Mouse (Mus musculus) neural tube, embryonic 15.5 days (tissue): Measurements from ENCODE around the gene Gm11114. TPM values are rescaled to one million over a fixed set of nuclear protein-coding genes. Genes with fewer than 3 reads are reported as not detected.

Experiments
- ATAC-seq: fragments of 200-750 bp; cut with Nextera tagmentation; 2 replicates; pipeline ENCODE4 v1.8.0; 2017; ENCODE audit warnings: mild to moderate bottlenecking, moderate TSS enrichment, moderate library complexity; ENCODE audit not compliant: low FRiP score
- H3K27ac ChIP-seq: fragments of 300-500 bp; sonication (generic); replicated peaks from 2 replicates; pipeline ENCODE4 v1.5.1; 2015; ENCODE audit warnings: mild to moderate bottlenecking, inconsistent platforms
- H3K27me3 ChIP-seq: fragments of 300-500 bp; sonication (generic); replicated peaks from 2 replicates; pipeline ENCODE4 v1.6.1; 2015; ENCODE audit warnings: inconsistent platforms
- H3K36me3 ChIP-seq: fragments of 300-500 bp; sonication (generic); 2 replicates; pipeline ENCODE4 v1.6.1; 2015; ENCODE audit warnings: inconsistent platforms
- H3K4me1 ChIP-seq: fragments of 300-500 bp; sonication (generic); 2 replicates; pipeline ENCODE4 v1.6.1; 2015; ENCODE audit warnings: inconsistent platforms
- H3K4me2 ChIP-seq: fragments of 300-500 bp; sonication (generic); 2 replicates; pipeline ENCODE4 v1.6.1; 2015; ENCODE audit warnings: inconsistent platforms, mild to moderate bottlenecking, moderate library complexity
- H3K4me3 ChIP-seq: fragments of 300-500 bp; sonication (generic); replicated peaks from 2 replicates; pipeline ENCODE4 v1.5.1; 2015; ENCODE audit warnings: mild to moderate bottlenecking, inconsistent platforms
- H3K9ac ChIP-seq: fragments of 300-500 bp; sonication (generic); replicated peaks from 2 replicates; pipeline ENCODE4 v1.6.1; 2015; ENCODE audit warnings: mild to moderate bottlenecking, inconsistent platforms
- H3K9me3 ChIP-seq: fragments of 300-500 bp; sonication (generic); replicated peaks from 2 replicates; pipeline ENCODE4 v1.6.1; 2016; ENCODE audit warnings: inconsistent platforms
- WGBS: fragments of 180-500 bp; shearing (Covaris S2); methylation state at CpG from one replicate; pipeline ENCODE4 v1.1.7; 2015; ENCODE audit warnings: mixed read lengths; 5-methylcytosine and 5-hydroxymethylcytosine counted together
- polyA plus RNA-seq: library from polyadenylated mRNA; unstranded; fragments of >200 nt; fragmentation: Nextera tagmentation; extraction: Ambion mirVana; gene quantifications from 2 replicates; pipeline ENCODE4 v1.2.1, GENCODE M21; 2015

Gene Gm11114
- polyA plus RNA-seq, 1 experiment from 2014 or later = not detected

DNA sequence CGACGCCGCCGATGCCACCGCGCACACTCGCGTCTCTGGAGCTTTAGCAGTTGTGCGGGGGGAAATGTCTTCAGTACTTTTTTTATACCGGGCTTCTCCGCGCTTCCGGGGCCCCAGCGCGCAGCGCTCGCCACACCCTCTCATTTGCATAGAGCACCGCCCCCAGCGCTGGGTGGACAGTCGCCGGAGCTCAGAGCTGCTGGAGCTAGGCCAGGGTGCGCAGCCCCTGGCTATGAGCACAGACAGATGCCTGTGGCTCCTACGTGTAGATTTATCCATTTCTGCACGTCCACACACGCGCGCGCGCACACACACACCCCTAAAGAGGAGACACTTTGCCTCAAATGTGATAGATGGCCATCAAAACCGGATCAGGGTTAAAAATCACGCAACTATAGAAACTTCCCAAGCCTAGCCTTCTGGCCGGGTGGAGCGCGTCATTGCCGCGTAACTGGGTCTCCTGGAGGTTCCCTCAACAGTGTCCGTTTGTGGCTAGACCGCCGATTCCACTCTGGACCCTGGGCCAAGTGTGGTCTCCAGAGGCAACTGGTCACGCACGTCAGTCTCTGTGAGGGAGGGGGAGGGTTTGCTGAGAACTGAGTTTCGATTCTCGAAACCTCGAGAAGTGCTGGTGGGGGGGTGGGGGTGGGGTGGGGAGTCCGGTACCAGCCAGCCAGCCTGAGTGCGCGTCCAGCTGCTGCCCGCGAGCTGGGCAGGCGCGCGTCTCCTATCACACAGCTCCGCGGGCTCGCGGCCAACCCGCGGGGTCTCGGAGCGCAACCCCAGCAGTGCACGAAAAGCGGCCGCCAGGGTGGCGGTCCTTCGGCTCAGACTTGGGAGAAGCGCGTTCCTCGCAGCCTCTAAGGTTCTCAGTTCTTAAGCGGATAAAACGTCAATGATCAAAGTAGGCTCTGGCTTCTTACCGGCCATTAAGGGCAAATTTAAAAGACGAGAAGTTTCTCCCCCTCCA, 15.0 kb downstream of the Gm11114 start, which contains the start of gene Tent5a:
Gene Tent5a, minus strand, starts transcription at position 107 of the 970 bp plus-strand sequence.
- peaks cover 17% of the 10 kb centered on the region for H3K4me1 ChIP-seq
- no peaks in the 10 kb centered on the region for H3K36me3 ChIP-seq
- H3K9ac ChIP-seq = peak within 1 kb of the TSS; percentile 52
- peak within 1 kb of the TSS; percentile 59 for H3K4me3 ChIP-seq
- peak within 1 kb of the TSS; percentile 75 for H3K27ac ChIP-seq
- under 1% methylated on average over 72 of the region's 72 CpGs for WGBS
- peak within 1 kb of the TSS; percentile 73 for H3K4me2 ChIP-seq
- H3K9me3 ChIP-seq = no peaks in the 10 kb centered on the region
- peak; percentile 91 for ATAC-seq
- H3K27me3 ChIP-seq = peaks cover 4% of the 10 kb centered on the region; the same call in 1 of the 2 replicates

DNA sequence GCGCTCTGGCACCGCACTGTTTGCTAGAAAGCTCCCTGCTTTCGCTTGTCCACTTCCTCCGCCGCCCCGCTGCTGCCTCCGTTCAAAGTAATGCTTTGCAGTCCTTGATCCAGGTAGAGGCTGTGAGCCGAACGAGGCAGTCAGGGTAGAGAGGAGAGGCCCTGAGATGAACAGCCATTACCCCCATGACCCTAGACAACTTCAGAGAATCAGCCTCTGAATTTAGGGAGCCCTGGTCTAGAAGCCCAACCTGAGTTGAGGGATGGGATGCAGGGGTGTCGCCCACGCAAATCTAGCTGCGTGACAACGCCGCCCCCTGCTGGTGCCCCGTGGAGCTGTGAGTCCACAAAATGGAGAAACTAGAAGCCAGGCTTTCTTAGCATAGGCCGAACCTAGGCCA, 15.7 kb downstream of the Gm11114 start:
- peaks cover 4% of the 10 kb centered on the region; the same call in 1 of the 2 replicates for H3K27me3 ChIP-seq
- peak overlapping the region; percentile 59 for H3K4me3 ChIP-seq
- H3K9ac ChIP-seq = peak overlapping the region; percentile 52
- no peaks in the 10 kb centered on the region for H3K36me3 ChIP-seq
- no peaks in the 10 kb centered on the region for H3K9me3 ChIP-seq
- H3K27ac ChIP-seq = peak overlapping the region; percentile 75
- H3K4me1 ChIP-seq = peaks cover 17% of the 10 kb centered on the region
- 2% methylated on average over 16 of the region's 16 CpGs for WGBS
- H3K4me2 ChIP-seq = peak overlapping the region; percentile 73
- ATAC-seq = peak; percentile 69

DNA sequence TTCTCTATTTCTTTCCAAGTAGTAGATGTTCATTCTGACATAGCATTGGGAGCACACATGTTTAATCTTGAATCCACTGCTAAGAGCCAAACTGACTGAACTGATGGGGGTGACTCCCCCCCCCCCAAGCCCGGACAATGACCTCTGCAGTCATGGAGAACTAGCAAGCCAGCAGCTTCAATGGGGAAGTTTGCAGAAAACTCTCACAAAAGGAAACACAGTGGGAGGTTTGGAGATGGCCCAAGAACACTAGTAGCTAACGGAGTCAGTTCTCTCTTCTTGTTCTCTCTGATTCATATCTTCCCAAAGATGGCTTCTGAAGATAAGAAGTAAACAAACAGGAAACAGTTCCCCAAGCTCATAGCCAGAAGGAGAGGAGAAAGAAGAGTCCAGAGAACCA, 18.9 kb downstream of the Gm11114 start:
- Histone ChIP-seq H3K4me3 (no peak overlapping the region), H3K9me3 (no peaks in the 10 kb centered on the region), H3K27ac (no peak overlapping the region), H3K36me3 (no peaks in the 10 kb centered on the region), H3K27me3 (no peaks in the 10 kb centered on the region), H3K9ac (no peak overlapping the region), H3K4me1 (peaks cover 4% of the 10 kb centered on the region), H3K4me2 (no peak overlapping the region)
- 58% methylated on average over 2 of the region's 2 CpGs for WGBS
- no peak for ATAC-seq

DNA sequence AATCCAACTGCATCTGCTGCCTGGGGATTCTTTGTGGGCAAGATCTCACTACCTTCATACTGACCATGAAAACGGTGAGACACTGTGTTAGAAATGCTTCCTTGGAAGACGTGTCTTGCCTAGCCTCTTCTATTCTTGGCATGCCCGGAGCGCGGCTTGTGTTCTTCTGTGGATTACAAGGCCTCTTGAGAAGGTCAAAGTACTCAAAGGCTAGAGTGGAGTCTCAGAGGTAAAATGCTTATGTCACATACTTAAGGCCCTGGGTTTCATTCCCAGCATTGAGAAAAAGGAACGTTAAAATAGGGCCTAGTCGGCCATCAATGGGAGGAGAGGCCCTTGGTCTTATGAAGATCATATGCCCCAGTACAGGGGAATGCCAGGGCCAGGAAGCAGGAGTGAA, 23.5 kb downstream of the Gm11114 start:
- 95% methylated on average over 7 of the region's 7 CpGs for WGBS
- Histone ChIP-seq H3K4me2 (no peak overlapping the region), H3K27me3 (no peaks in the 10 kb centered on the region), H3K36me3 (no peaks in the 10 kb centered on the region), H3K27ac (no peak overlapping the region), H3K9me3 (no peaks in the 10 kb centered on the region), H3K4me1 (no peaks in the 10 kb centered on the region), H3K9ac (no peak overlapping the region), H3K4me3 (no peak overlapping the region)
- ATAC-seq = no peak

DNA sequence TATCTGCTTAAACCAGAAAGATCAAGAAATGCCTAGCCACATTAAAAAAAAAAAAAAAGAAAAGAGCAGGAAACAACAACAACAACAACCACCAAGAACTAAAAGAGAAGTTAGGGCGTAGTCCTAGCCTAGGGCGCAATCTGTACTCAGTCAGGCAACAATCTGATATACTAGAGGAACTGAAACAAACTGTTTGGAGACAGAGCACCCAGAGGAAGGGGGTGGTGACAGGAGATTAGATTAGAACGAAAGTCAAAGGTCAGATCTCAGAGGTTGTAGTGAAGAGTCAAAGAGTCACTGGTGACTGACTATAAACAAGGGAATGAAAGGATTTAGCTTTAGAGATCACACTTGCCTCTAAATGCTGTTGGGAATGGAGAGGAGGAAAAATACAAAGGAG, 27.7 kb downstream of the Gm11114 start:
- Histone ChIP-seq H3K9me3 (no peaks in the 10 kb centered on the region), H3K4me3 (no peak overlapping the region), H3K4me1 (no peaks in the 10 kb centered on the region), H3K27ac (no peak overlapping the region), H3K27me3 (no peaks in the 10 kb centered on the region), H3K4me2 (no peak overlapping the region), H3K36me3 (no peaks in the 10 kb centered on the region), H3K9ac (no peak overlapping the region)
- 85% methylated on average over 3 of the region's 3 CpGs for WGBS
- ATAC-seq = no peak

DNA sequence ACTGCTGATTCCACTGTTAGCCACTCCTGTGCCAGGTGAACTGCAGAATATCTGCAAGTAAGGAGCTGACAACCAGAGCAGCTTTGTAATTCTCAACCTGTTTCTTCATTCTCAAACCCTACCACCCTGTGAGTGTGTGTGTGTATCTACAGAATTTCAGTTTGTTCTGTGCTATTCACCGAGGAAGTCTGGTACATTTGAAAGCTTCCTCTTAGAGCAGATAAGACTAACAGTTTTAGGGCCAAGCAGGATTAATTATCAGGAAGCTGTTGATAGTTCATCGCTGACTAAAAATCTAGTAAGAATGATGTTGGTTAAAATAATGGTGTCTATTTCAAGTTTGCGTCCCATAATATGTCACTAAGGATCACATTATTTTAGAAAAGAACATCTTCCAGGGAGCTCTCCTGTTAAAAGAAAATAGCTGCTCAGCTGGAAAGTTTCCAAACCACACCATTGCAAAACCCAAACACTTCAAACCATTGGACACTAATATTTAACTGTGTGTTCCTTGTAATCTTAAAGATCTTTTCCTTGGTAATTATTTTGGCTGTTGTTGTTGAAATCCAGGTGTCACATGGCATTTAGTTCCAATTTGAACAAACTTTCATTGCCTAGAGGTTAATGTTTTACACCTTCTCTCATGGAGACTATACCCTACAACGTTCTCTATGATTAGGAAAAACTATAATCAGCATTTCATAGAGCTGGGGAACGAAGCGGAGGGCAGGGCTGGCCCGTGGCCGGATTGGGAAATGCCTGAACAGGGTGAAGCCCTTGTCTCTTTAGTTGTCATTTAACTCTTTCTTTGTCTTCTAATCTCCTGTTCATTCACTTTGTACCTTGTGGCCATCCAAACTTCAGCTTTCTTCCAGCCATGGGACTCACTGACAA, 30.6 kb downstream of the Gm11114 start:
- ATAC-seq = no peak
- Histone ChIP-seq H3K9me3 (no peaks in the 10 kb centered on the region), H3K27ac (no peak overlapping the region), H3K4me2 (no peak overlapping the region), H3K27me3 (no peaks in the 10 kb centered on the region), H3K4me3 (no peak overlapping the region), H3K9ac (no peak overlapping the region), H3K36me3 (no peaks in the 10 kb centered on the region), H3K4me1 (no peaks in the 10 kb centered on the region)
- WGBS = 90% methylated on average over 8 of the region's 8 CpGs

DNA sequence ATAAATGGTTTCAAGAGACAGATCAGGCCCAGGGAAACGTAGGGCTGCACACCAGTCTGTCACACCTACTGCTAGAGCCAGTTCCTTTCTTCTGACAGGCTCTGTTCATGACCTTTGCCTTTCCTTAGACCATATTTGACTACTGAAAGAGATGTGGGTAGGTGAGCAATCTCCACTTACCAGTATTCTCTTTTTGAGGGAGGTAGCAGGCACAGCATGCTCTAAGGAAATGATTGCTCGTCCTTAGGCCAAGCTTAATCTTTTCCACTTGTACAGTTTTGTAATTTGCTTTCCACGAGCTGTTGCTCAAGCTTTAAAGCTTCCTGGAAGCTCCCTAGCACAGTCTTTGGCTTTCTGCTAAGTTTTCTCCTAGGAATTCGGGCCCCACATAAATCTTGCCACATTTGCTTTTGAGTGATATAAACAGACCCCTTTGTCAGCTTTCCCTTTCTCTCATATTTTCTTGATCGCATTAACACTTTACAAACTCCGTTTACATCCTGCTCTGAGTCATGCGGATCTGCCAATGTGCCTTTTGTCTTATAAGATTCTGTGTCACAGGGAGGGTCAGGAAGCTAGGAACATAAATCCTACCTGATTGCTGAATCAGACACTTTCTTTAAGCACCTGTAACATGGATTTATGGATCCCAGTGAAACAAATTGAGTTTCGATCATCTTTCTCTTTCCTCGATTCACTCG, 35.4 kb downstream of the Gm11114 start:
- H3K9me3 ChIP-seq = no peaks in the 10 kb centered on the region
- no peak overlapping the region for H3K9ac ChIP-seq
- no peak overlapping the region for H3K4me2 ChIP-seq
- no peaks in the 10 kb centered on the region for H3K27me3 ChIP-seq
- no peak overlapping the region for H3K27ac ChIP-seq
- no peaks in the 10 kb centered on the region for H3K36me3 ChIP-seq
- WGBS = 72% methylated on average over 10 of the region's 10 CpGs
- no peak overlapping the region for H3K4me3 ChIP-seq
- H3K4me1 ChIP-seq = no peaks in the 10 kb centered on the region
- no peak for ATAC-seq

DNA sequence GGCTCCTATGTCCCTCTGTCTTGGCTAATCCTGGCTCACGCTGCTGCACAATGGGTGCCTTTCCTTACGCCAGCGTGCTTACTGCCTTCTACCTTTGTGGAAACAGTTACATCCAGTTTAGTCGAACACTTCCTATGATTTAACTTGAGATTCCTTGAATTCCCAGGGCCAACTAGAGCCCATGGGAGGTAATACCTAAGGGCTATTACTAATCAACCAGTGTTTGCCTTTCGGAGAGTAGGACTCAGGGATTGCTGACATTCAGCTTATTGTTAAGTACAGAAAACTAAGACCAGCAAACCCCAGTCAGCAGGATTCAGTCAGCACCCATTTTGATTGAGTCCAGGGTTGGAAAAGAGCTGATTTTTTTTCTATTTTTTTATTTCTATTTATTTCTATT, 43.0 kb downstream of the Gm11114 start:
- Histone ChIP-seq H3K4me1 (no peaks in the 10 kb centered on the region), H3K4me2 (no peak overlapping the region), H3K27me3 (no peaks in the 10 kb centered on the region), H3K4me3 (no peak overlapping the region), H3K36me3 (no peaks in the 10 kb centered on the region), H3K9ac (no peak overlapping the region), H3K27ac (no peak overlapping the region), H3K9me3 (no peaks in the 10 kb centered on the region)
- no peak for ATAC-seq
- WGBS = 89% methylated on average over 5 of the region's 5 CpGs

DNA sequence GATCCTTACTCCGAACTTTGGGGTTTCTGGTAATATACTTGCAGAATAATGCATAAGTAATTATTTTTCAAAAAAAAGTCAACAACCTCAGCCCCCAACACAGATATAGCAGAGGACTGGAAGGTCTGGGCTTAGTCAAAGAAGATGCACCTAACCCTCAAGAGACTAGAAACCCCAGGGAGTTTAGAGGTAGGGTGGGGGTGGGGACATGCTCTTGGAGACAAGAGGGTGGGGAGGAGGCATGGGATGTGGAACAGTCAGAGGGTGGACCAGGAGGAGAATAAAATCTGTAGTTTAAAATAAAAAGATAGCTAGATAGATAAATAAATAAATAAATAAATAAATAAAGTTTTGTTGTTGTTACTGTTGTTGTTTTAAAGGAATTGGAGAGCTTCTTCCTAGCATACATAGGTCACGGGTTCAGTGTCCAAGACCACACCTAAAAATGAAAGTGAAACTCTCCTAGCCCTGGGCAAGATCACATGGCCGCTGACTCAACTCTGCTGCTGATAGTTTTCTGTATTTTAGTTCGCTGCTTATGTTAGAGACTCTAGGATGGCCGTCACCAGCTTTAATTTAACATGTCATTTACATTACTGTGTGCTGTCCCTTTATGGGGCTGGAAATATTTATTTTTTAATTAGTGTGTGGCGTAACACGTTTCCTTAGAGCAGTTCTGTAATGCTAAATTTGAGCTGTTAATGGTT, 44.7 kb downstream of the Gm11114 start:
- Histone ChIP-seq H3K9me3 (no peaks in the 10 kb centered on the region), H3K4me2 (no peak overlapping the region), H3K4me1 (no peaks in the 10 kb centered on the region), H3K27ac (no peak overlapping the region), H3K27me3 (no peaks in the 10 kb centered on the region), H3K4me3 (no peak overlapping the region), H3K36me3 (no peaks in the 10 kb centered on the region), H3K9ac (no peak overlapping the region)
- WGBS = 76% methylated on average over 7 of the region's 7 CpGs
- no peak for ATAC-seq
